Mouse (Mus musculus): ENCODE measurements around the gene Rad51b. TPM values are rescaled to one million over a fixed set of nuclear protein-coding genes. Genes with fewer than 3 reads are reported as not detected.
A peak's percentile ranks its signal among the peaks of the same experiment; 100 is the strongest.

Gene Rad51b
- total and polyA plus RNA-seq, 2 experiments from 2014 or later: 1.4 to 1.8 TPM

- H3K9me3 ChIP-seq (replicated peaks; ENCODE audit: control insufficient read depth, low read length): peaks cover 4% of the 10 kb centered on the region; the same call in 1 of the 2 replicates
- ATAC-seq (ENCODE audit: insufficient read depth, low read depth) (no peak), DNase-seq (ENCODE audit: low spot score) (peak; percentile 16)
- H3K36me3 ChIP-seq (replicated peaks; ENCODE audit: control insufficient read depth, insufficient read depth, low read length): no peaks in the 10 kb centered on the region
- 65% methylated on average over 6 of the region's 6 CpGs for WGBS
- H3K27ac ChIP-seq (ENCODE audit: low read depth): no peak overlapping the region
- H3K27me3 ChIP-seq (ENCODE audit: control insufficient read depth, insufficient read depth, low read length): no peaks in the 10 kb centered on the region
- no peak overlapping the region for H3K9ac ChIP-seq (replicated peaks; ENCODE audit: low read depth, low read length)
- no peak overlapping the region for H3K4me3 ChIP-seq (ENCODE audit: low read depth, low read length)
- TF ChIP-seq CTCF (IDR thresholded peaks at IDR 0.05; ENCODE audit: low read depth): no peak
- no peak for TF ChIP-seq EP300 (IDR thresholded peaks at IDR 0.05; ENCODE audit: low read depth)
- peaks cover 11% of the 10 kb centered on the region for H3K4me1 ChIP-seq (ENCODE audit: control insufficient read depth, insufficient read depth)
- H3K4me2 ChIP-seq (ENCODE audit: low read depth, low read length): no peak overlapping the region
Observed at GRCm38 (mm10) chr12:79476413-79477046, 179.4 kb downstream of the Rad51b start.

- H3K36me3 ChIP-seq (replicated peaks; ENCODE audit: control insufficient read depth, insufficient read depth, low read length): no peaks in the 10 kb centered on the region
- DNase-seq (ENCODE audit: low spot score): peak; percentile 46
- WGBS: 31% methylated on average over 5 of the region's 5 CpGs
Observed at GRCm38 (mm10) chr12:79478816-79479215, 181.7 kb downstream of the Rad51b start.

GRCm38 (mm10) chr12:79485501-79485900 lies 188.4 kb downstream of the Rad51b start:
- H3K27me3 ChIP-seq (ENCODE audit: control insufficient read depth, insufficient read depth, low read length): no peaks in the 10 kb centered on the region
- DNase-seq (ENCODE audit: low spot score): no peak
- H3K4me2 ChIP-seq (ENCODE audit: low read depth, low read length): no peak overlapping the region
- ATAC-seq (ENCODE audit: insufficient read depth, low read depth): no peak
- H3K4me1 ChIP-seq (ENCODE audit: control insufficient read depth, insufficient read depth): no peaks in the 10 kb centered on the region
- no peaks in the 10 kb centered on the region for H3K9me3 ChIP-seq (replicated peaks; ENCODE audit: control insufficient read depth, low read length)
- TF ChIP-seq EP300 (IDR thresholded peaks at IDR 0.05; ENCODE audit: low read depth) (no peak), CTCF (IDR thresholded peaks at IDR 0.05; ENCODE audit: low read depth) (no peak)
- no peaks in the 10 kb centered on the region for H3K36me3 ChIP-seq (replicated peaks; ENCODE audit: control insufficient read depth, insufficient read depth, low read length)
- 68% methylated on average over 4 of the region's 4 CpGs for WGBS
- no peak overlapping the region for H3K9ac ChIP-seq (replicated peaks; ENCODE audit: low read depth, low read length)
- no peak overlapping the region for H3K4me3 ChIP-seq (ENCODE audit: low read depth, low read length)
- no peak overlapping the region for H3K27ac ChIP-seq (ENCODE audit: low read depth)

More at GRCm38 (mm10) chr12:79478816-79479215, 181.7 kb downstream of the Rad51b start:
- peak; percentile 89 for ATAC-seq (ENCODE audit: insufficient read depth, low read depth)
- no peak overlapping the region for H3K4me2 ChIP-seq (ENCODE audit: low read depth, low read length)
- H3K27ac ChIP-seq (ENCODE audit: low read depth): peak overlapping the region; percentile 61
- no peak for TF ChIP-seq CTCF (IDR thresholded peaks at IDR 0.05; ENCODE audit: low read depth)
- H3K4me3 ChIP-seq (ENCODE audit: low read depth, low read length): no peak overlapping the region
- no peaks in the 10 kb centered on the region for H3K27me3 ChIP-seq (ENCODE audit: control insufficient read depth, insufficient read depth, low read length)
- no peak overlapping the region for H3K9ac ChIP-seq (replicated peaks; ENCODE audit: low read depth, low read length)
- peaks cover 4% of the 10 kb centered on the region; the same call in 1 of the 2 replicates for H3K9me3 ChIP-seq (replicated peaks; ENCODE audit: control insufficient read depth, low read length)
- H3K4me1 ChIP-seq (ENCODE audit: control insufficient read depth, insufficient read depth): peaks cover 4% of the 10 kb centered on the region; the same call in 1 of the 2 replicates

GRCm38 (mm10) chr12:79488590-79489242 lies 191.6 kb downstream of the Rad51b start:
- no peaks in the 10 kb centered on the region for H3K4me1 ChIP-seq (ENCODE audit: control insufficient read depth, insufficient read depth)
- TF ChIP-seq CTCF (IDR thresholded peaks at IDR 0.05; ENCODE audit: low read depth) (no peak), EP300 (IDR thresholded peaks at IDR 0.05; ENCODE audit: low read depth) (0 out of 2 replicates have a peak, but pooled peaks have one; percentile 20)
- peak overlapping the region; percentile 76 for H3K27ac ChIP-seq (ENCODE audit: low read depth)
- ATAC-seq (ENCODE audit: insufficient read depth, low read depth) (peak; percentile 77), DNase-seq (ENCODE audit: low spot score) (peak; percentile 84)
- no peak overlapping the region for H3K9ac ChIP-seq (replicated peaks; ENCODE audit: low read depth, low read length)
- H3K36me3 ChIP-seq (replicated peaks; ENCODE audit: control insufficient read depth, insufficient read depth, low read length): no peaks in the 10 kb centered on the region
- 57% methylated on average over 17 of the region's 17 CpGs for WGBS
- no peaks in the 10 kb centered on the region for H3K27me3 ChIP-seq (ENCODE audit: control insufficient read depth, insufficient read depth, low read length)
- H3K4me2 ChIP-seq (ENCODE audit: low read depth, low read length): no peak overlapping the region
- no peak overlapping the region for H3K4me3 ChIP-seq (ENCODE audit: low read depth, low read length)
- H3K9me3 ChIP-seq (replicated peaks; ENCODE audit: control insufficient read depth, low read length): no peaks in the 10 kb centered on the region

DNA sequence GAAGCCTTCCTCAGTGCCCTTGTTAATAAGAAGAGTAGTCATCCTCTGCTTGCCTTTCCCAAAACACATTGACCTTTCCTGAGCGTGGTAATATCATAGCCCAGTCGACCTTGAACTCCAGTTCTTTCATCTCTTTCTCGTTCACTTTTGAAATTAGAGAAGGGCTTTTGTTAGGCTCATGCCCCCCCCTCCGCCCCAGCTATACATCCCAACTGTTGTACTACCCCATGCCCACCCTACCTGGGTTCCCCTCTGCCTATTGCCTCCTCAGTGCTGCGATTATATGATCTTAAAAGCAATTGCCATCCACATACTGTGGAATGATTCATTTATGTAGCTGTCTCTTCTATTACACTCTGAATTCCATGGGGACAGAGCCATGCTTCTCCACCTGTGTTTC lies 193.5 kb downstream of the Rad51b start:
- no peaks in the 10 kb centered on the region for H3K27me3 ChIP-seq (ENCODE audit: control insufficient read depth, insufficient read depth, low read length)
- H3K9me3 ChIP-seq (replicated peaks; ENCODE audit: control insufficient read depth, low read length): no peaks in the 10 kb centered on the region
- no peak overlapping the region for H3K9ac ChIP-seq (replicated peaks; ENCODE audit: low read depth, low read length)
- DNase-seq (ENCODE audit: low spot score) (no peak), ATAC-seq (ENCODE audit: insufficient read depth, low read depth) (no peak)
- no peak overlapping the region for H3K4me2 ChIP-seq (ENCODE audit: low read depth, low read length)
- 74% methylated on average over 5 of the region's 5 CpGs for WGBS
- H3K4me1 ChIP-seq (ENCODE audit: control insufficient read depth, insufficient read depth): no peaks in the 10 kb centered on the region
- no peak for TF ChIP-seq CTCF (IDR thresholded peaks at IDR 0.05; ENCODE audit: low read depth)
- no peaks in the 10 kb centered on the region for H3K36me3 ChIP-seq (replicated peaks; ENCODE audit: control insufficient read depth, insufficient read depth, low read length)
- H3K27ac ChIP-seq (ENCODE audit: low read depth): no peak overlapping the region
- no peak overlapping the region for H3K4me3 ChIP-seq (ENCODE audit: low read depth, low read length)
